Mouse (Mus musculus) liver, embryonic 15.5 days (tissue): ENCODE data around the gene Serinc1. TPM values are rescaled to one million over a fixed set of nuclear protein-coding genes. Genes with fewer than 3 reads are reported as not detected.
"Not testable (repeated sequence)": the region's sequence is repeated elsewhere in the genome, so short reads cannot be mapped to it uniquely, and the experiment has no call there.

Experiments used
- ATAC-seq: fragments of 200-750 bp; cut with Nextera tagmentation; 2 replicates; pipeline ENCODE4 v1.8.0; 2017; ENCODE audit warnings: moderate number of reproducible peaks, mild to moderate bottlenecking, moderate library complexity; ENCODE audit not compliant: insufficient read depth
- H3K27ac ChIP-seq: fragments of 300-500 bp; sonication (generic); replicated peaks from 2 replicates; pipeline ENCODE4 v1.5.1; 2015; ENCODE audit warnings: mild to moderate bottlenecking, inconsistent platforms
- H3K27me3 ChIP-seq: fragments of 300-500 bp; sonication (generic); 2 replicates; pipeline ENCODE4 v1.6.1; 2015; ENCODE audit warnings: mild to moderate bottlenecking, inconsistent platforms
- H3K36me3 ChIP-seq: fragments of 300-500 bp; sonication (generic); replicated peaks from 2 replicates; pipeline ENCODE4 v1.6.1; 2015; ENCODE audit warnings: moderate library complexity, mild to moderate bottlenecking, inconsistent platforms
- H3K4me1 ChIP-seq: fragments of 300-500 bp; sonication (generic); replicated peaks from 2 replicates; pipeline ENCODE4 v1.6.1; 2015; ENCODE audit warnings: inconsistent platforms
- H3K4me2 ChIP-seq: fragments of 300-500 bp; sonication (generic); 2 replicates; pipeline ENCODE4 v1.6.1; 2015; ENCODE audit warnings: moderate library complexity, mild to moderate bottlenecking, inconsistent platforms
- H3K4me3 ChIP-seq: fragments of 300-500 bp; sonication (generic); replicated peaks from 2 replicates; pipeline ENCODE4 v1.5.1; 2015; ENCODE audit warnings: mild to moderate bottlenecking, inconsistent platforms
- H3K9ac ChIP-seq: fragments of 300-500 bp; sonication (generic); 2 replicates; pipeline ENCODE4 v1.6.1; 2015; ENCODE audit warnings: moderate library complexity, mild to moderate bottlenecking, inconsistent platforms
- H3K9me3 ChIP-seq: fragments of 300-500 bp; sonication (generic); replicated peaks from 2 replicates; pipeline ENCODE4 v1.6.1; 2016; ENCODE audit warnings: inconsistent platforms
- WGBS: fragments of 180-500 bp; shearing (Covaris S2); methylation state at CpG from one replicate; pipeline ENCODE4 v1.1.7; 2015; ENCODE audit warnings: mixed read lengths; ENCODE audit not compliant: insufficient replicate concordance; 5-methylcytosine and 5-hydroxymethylcytosine counted together
- polyA plus RNA-seq: library from polyadenylated mRNA; unstranded; fragments of >200 nt; fragmentation: Nextera tagmentation; extraction: Ambion mirVana; gene quantifications from 2 replicates; pipeline ENCODE4 v1.2.1, GENCODE M21; 2015

Gene Serinc1
- 73.2 and 73.9 TPM in 2 replicates for polyA plus RNA-seq

GRCm38 (mm10) chr10:57532218-57533101 lies at the start of gene Serinc1:
Serinc1 (minus strand) TSS chr10:57532530.
- Histone ChIP-seq H3K4me3 (peak within 1 kb of the TSS; percentile 85), H3K4me1 (peaks cover 22% of the 10 kb centered on the region), H3K4me2 (peak within 1 kb of the TSS; percentile 67), H3K36me3 (peaks cover 8% of the 10 kb centered on the region), H3K27me3 (peaks cover 2% of the 10 kb centered on the region; the same call in 1 of the 2 replicates), H3K9me3 (no peaks in the 10 kb centered on the region), H3K27ac (peak within 1 kb of the TSS; percentile 98), H3K9ac (peak within 1 kb of the TSS; percentile 86)
- 12% methylated on average over 49 of the region's 49 CpGs for WGBS
- peak; percentile 99 for ATAC-seq

GRCm38 (mm10) chr10:57576721-57577120 lies 44.4 kb upstream of the Serinc1 start:
- Histone ChIP-seq H3K36me3 (no peaks in the 10 kb centered on the region), H3K4me3 (no peak overlapping the region), H3K9me3 (no peaks in the 10 kb centered on the region), H3K9ac (no peak overlapping the region), H3K27ac (no peak overlapping the region), H3K4me2 (no peak overlapping the region), H3K4me1 (no peaks in the 10 kb centered on the region), H3K27me3 (no peaks in the 10 kb centered on the region)
- no peak for ATAC-seq
- WGBS, result 71% methylated on average over 2 of the region's 2 CpGs

GRCm38 (mm10) chr10:57572130-57572529 lies 39.8 kb upstream of the Serinc1 start:
- WGBS, result 71% methylated on average over 4 of the region's 4 CpGs

GRCm38 (mm10) chr10:57571211-57571730 lies 38.9 kb upstream of the Serinc1 start:
- Histone ChIP-seq H3K4me1 (no peaks in the 10 kb centered on the region), H3K4me2 (no peak overlapping the region), H3K9me3 (no peaks in the 10 kb centered on the region), H3K27me3 (no peaks in the 10 kb centered on the region), H3K36me3 (no peaks in the 10 kb centered on the region), H3K9ac (no peak overlapping the region), H3K27ac (no peak overlapping the region), H3K4me3 (no peak overlapping the region)
- ATAC-seq, result no peak
- WGBS, result 26% methylated on average over 8 of the region's 8 CpGs

More at GRCm38 (mm10) chr10:57572130-57572529, 39.8 kb upstream of the Serinc1 start:
- H3K27me3 ChIP-seq, result no peaks in the 10 kb centered on the region
- no peaks in the 10 kb centered on the region for H3K36me3 ChIP-seq
- no peak overlapping the region for H3K27ac ChIP-seq
- H3K9ac ChIP-seq, result no peak overlapping the region
- H3K4me2 ChIP-seq, result no peak overlapping the region
- no peaks in the 10 kb centered on the region for H3K9me3 ChIP-seq
- no peaks in the 10 kb centered on the region for H3K4me1 ChIP-seq
- H3K4me3 ChIP-seq, result no peak overlapping the region
- ATAC-seq, result no peak

- Histone ChIP-seq H3K4me2 (no peak overlapping the region), H3K27me3 (no peaks in the 10 kb centered on the region), H3K9me3 (no peaks in the 10 kb centered on the region), H3K9ac (no peak overlapping the region), H3K36me3 (no peaks in the 10 kb centered on the region), H3K4me3 (no peak overlapping the region), H3K4me1 (no peaks in the 10 kb centered on the region), H3K27ac (no peak overlapping the region)
- 66% methylated on average over 13 of the region's 13 CpGs for WGBS
- ATAC-seq, result no peak
Observed at GRCm38 (mm10) chr10:57569023-57569931, 36.9 kb upstream of the Serinc1 start.

GRCm38 (mm10) chr10:57566221-57566620 lies 33.9 kb upstream of the Serinc1 start:
- no peak overlapping the region for H3K27ac ChIP-seq

GRCm38 (mm10) chr10:57557597-57557996 lies 25.3 kb upstream of the Serinc1 start:
- Histone ChIP-seq H3K4me1 (no peaks in the 10 kb centered on the region), H3K9me3 (no peaks in the 10 kb centered on the region), H3K27me3 (no peaks in the 10 kb centered on the region), H3K27ac (no peak overlapping the region), H3K4me3 (no peak overlapping the region), H3K9ac (no peak overlapping the region), H3K4me2 (no peak overlapping the region), H3K36me3 (no peaks in the 10 kb centered on the region)
- 66% methylated on average over 5 of the region's 5 CpGs for WGBS
- ATAC-seq, result no peak

More at GRCm38 (mm10) chr10:57566221-57566620, 33.9 kb upstream of the Serinc1 start:
- Histone ChIP-seq H3K27me3 (no peaks in the 10 kb centered on the region), H3K4me3 (no peak overlapping the region), H3K9ac (no peak overlapping the region), H3K9me3 (no peaks in the 10 kb centered on the region), H3K4me2 (no peak overlapping the region), H3K4me1 (no peaks in the 10 kb centered on the region), H3K36me3 (no peaks in the 10 kb centered on the region)
- 0% methylated on average over 1 of the region's 1 CpGs for WGBS
- no peak for ATAC-seq

GRCm38 (mm10) chr10:57553719-57554118 lies 21.4 kb upstream of the Serinc1 start:
- Histone ChIP-seq H3K27ac (no peak overlapping the region), H3K9ac (no peak overlapping the region), H3K9me3 (no peaks in the 10 kb centered on the region), H3K4me2 (no peak overlapping the region), H3K36me3 (no peaks in the 10 kb centered on the region), H3K27me3 (no peaks in the 10 kb centered on the region), H3K4me1 (no peaks in the 10 kb centered on the region), H3K4me3 (no peak overlapping the region)
- WGBS, result 68% methylated on average over 1 of the region's 1 CpGs
- no peak for ATAC-seq

GRCm38 (mm10) chr10:57549631-57550030 lies 17.3 kb upstream of the Serinc1 start:
- WGBS, result 56% methylated on average over 4 of the region's 4 CpGs
- Histone ChIP-seq H3K27me3 (no peaks in the 10 kb centered on the region), H3K4me2 (no peak overlapping the region), H3K27ac (no peak overlapping the region), H3K36me3 (no peaks in the 10 kb centered on the region), H3K4me1 (no peaks in the 10 kb centered on the region), H3K9ac (no peak overlapping the region), H3K4me3 (no peak overlapping the region), H3K9me3 (no peaks in the 10 kb centered on the region)
- no peak for ATAC-seq

GRCm38 (mm10) chr10:57543890-57544289 lies 11.6 kb upstream of the Serinc1 start:
- not testable (repeated sequence) for ATAC-seq, H3K9ac ChIP-seq, H3K4me3 ChIP-seq, H3K9me3 ChIP-seq, H3K4me1 ChIP-seq, H3K27ac ChIP-seq, H3K36me3 ChIP-seq, H3K27me3 ChIP-seq, H3K4me2 ChIP-seq
- WGBS, result 77% methylated on average over 9 of the region's 9 CpGs
